Mouse (Mus musculus): ENCODE results near the gene Kbtbd8.

Kbtbd8 gene

DNA sequence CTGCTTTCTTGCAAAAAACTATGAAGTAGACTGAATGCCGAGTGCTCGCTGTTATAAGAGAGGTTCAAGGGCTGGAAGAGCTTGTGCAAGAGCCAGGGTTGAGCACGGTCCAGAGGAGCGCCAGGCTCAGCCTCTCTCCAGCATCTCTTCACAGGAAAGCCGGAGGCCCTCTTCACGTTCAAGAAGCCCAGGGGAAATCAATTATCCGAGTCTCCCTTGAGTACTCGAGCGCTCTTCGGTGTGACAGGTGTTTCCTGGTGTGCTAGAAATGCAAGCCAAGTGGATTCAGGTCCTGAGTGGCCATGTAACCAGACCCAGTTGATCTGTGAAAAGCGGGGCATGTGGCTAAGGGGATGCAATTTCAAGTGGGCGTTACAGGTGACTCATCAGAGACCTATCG, at the start of gene Kbtbd8:
Gene Kbtbd8 (plus strand): TSS at position 295 of the 400 bp plus-strand sequence.
- peak in 1 of 2 experiments; percentile 11 for DNase-seq (ENCODE audit: low spot score in 2 of 2)

DNA sequence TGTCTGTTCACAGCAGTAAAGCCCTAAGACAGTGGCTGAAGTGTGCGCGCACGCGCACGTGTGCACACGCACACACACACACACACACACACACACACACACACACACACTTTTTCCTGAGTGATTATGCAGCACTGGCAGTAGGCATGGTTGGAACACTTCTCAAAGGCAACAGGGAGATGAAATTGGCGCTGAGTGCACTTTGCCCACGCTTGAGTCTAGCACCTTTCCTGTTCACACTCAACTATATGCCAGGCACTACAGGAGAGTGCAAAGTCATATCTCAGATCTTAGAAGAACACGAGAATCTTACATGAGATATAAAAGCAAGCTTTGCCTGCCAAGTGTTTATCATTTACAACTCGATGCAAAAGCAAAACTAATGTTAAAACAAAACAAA, 47.3 kb upstream of the Kbtbd8 start:
- DNase-seq (ENCODE audit: low spot score in 2 of 2): no peak

DNA sequence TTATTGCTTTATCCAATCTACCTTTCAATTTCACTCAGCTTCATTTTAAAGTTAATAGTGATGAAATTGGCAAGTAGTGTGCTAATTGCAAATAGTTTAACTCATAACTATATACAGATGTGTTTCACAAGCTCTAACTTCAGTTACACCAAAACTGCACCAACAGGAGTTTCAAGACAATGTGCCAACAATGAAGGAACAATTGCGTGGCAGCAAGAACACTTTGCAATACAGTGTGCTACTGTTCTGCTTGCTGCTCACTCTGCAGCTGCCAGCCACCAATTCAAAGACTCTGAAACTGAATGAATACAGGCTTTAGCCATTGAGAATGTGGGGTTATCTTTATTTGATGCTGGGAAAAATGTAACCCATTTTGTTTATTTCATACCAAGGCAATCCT, 31.8 kb upstream of the Kbtbd8 start:
- DNase-seq (ENCODE audit: low spot score in 2 of 2): no peak

DNA sequence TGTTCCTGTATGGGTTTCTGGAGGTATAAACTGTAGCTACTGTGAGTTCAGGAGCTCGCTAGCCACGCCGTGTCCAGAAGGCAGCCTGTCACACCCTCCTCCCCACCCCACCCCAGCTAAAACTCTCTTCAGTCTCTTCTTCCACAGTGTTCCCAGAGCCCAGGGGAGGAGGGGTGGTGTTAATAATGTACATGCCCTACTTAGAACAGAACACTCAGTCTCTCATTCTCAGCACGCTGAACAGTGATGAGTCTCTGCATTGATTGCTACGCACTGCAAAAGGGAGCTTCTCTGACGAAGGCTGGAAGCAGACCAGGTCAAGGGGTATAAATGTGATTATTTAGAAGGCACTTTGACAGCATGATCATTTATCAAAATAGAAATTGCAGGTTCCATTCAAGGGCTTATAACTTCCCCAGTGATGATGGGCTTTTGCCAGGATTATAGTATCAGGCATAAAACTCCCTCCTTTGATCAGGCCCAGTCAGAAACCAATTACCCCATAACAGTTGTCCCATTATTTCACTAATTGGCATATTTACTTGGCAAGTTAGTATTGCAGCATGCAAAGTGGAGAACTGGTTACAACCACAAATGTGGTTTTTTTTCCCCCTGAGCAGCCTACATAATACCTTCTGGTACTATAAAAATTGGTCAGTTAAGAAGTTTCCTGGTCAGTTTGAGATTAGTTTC, 29.7 kb upstream of the Kbtbd8 start:
- DNase-seq (ENCODE audit: low spot score in 2 of 2): no peak

DNA sequence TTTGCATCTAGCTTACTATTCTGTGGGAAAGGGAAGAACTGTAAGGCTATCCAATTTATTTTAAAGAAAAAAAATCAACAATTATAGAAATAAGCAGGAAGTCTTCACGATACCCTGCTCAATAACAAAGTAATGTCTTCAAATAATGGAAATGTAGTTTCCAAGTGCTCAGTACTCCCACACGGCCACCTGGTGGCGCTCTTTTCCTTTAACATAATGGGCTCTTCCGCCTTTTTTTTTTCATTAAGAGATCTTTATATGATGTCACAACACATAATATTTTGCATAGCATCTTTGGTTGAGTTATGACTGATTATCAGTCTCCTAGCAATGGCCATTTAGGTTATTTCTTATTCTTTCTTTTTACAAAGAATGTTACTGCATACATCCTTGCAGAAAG, 29.0 kb upstream of the Kbtbd8 start:
- DNase-seq (ENCODE audit: low spot score in 2 of 2): no peak

DNA sequence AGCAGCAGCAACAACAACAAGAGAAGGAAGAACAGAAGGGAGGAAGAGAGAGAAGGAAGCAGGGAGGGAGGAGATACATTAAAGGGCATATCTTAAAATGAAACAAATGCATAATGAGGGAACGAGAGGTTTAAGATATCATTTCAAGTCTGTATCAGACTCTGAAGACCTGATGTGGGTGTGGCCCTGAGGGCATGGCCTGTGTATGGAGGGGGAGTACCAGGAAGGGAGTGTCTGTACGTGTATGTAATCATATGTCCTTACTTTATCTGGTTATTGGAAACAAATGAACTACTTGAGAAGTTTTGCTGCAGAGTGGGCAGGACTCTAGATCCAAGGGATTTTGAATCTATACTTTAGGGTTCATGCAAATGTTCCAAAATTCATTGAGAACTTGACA, 22.3 kb upstream of the Kbtbd8 start:
- DNase-seq (ENCODE audit: low spot score in 2 of 2): no peak

DNA sequence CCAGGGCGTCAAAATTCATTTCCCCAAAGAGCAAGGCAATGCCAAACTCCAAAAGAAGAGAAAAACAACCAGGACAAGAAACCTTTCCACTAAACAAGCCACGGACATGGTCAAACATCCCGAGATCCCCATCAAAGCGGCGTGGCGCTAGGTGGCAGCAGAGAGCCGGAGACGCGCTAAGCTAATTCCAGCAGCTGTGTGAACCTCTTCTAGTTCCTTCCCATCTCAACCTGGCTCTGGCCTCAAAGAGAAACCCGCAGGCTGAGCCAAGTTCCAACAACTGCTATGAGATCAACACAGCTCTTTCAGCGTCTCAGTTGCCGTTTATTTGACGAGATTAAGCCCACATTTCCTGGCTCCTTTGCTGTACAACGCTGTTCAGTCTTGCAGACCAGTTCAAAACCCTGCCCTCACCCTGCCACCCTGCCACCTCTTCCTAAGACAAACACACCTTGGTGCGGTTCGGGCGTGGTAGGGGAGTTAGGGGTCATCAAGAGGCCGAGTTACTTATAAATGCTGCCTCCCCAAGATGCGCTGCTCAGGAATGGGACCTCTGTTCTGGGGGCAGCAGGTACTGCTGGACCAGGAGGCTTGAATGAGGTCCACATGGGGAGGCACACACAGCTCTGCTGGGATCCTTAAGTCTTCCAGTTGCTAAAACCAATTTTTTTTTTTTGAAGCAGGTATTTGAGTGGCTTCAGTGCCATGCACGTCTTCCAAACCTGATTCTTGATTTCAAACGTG, 18.5 kb upstream of the Kbtbd8 start:
- DNase-seq (ENCODE audit: low spot score in 2 of 2): peak; percentile 52 to 85

DNA sequence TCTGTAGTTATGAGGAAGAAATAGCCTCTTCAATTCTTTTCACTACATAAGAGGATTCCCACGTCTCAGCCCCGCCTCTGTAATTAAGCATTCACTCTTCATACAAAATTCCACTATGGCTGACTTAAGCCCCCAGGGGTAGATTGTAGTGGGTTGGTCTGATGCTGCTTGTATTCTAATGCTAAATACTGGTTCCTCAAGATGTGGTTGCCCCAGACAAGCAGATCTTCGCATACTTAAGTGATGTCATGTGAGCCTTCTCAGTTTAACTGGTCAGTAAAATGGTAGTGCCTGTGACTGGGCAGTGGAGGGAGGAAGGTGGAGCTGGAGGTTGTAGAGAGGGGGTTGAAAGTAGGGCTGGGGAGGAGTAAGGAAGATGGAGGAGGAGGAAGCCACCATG, 13.3 kb upstream of the Kbtbd8 start:
- no peak for DNase-seq (ENCODE audit: low spot score in 2 of 2)

DNA sequence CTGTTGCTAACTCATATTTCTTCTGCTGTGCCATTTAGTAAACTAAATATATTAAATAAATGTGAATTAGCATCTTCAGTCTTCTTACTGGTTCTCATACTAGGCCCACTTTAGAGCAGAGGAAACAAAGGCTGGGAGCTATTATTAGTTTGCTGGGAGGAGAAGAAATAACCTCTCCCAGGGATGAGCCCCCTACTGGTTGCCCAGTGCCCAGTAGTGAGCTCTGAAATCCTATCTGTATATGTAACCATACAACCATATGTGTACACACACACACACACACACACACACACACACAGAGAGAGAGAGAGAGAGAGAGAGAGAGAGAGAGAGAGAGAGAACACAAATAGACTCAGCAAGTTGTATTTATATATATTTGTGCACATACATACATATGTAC, 8.6 kb upstream of the Kbtbd8 start:
- DNase-seq (ENCODE audit: low spot score in 2 of 2): no peak

DNA sequence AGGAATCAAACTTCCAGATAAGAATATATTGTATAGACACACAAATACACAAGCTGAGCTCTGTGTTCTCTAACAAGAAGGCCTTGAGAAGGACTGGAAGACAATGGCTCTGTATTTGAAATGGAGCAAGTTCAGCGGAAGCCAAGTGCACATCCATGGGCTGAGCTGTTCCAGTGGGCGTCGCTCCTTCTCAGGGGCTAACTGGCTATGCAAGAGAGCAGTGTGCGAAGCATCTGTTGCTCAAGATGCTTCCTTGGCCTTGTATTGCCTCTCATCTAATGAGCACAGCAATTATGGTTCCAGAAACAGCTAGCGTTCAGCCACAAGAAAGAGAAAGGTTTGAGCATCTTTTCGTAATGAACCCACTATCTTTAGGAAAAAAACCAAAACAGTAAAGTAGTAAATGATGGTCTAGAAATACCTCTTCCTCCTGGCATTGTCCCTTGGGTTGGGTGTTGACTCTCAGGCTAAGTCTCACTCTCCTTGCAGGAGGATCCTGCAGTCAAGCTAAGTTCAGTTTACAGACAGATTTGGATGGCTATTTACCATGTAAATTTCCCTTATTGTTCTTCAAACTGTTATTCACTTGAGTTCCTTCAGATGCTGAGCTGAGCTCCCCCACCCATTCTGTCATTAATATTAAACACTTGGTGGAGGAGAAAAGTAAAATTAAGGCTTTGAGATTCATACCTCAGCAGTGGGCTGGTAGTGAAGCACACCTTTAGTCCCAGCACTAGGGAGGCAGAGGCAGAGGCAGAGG, 7.2 kb upstream of the Kbtbd8 start:
- DNase-seq (ENCODE audit: low spot score in 2 of 2): no peak

DNA sequence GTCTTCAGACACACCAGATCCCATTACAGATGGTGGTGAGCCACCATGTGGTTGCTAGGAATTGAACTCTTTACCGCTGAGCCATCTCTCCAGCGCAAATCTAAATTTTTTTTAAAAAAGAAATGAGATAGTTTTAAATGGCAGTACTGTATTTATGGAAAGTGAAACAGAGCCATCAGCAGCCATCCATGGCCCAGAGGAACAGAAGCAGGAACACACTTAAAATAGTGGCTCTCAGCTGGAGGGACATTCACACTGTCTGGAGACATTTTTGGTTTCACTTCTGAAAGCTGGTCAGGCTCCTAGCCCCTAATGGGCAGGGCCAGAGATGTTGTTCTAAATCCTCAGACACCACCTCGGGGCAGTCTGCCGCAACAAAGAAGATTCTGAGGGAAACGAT, 5.0 kb upstream of the Kbtbd8 start:
- no peak for DNase-seq (ENCODE audit: low spot score in 2 of 2)

DNA sequence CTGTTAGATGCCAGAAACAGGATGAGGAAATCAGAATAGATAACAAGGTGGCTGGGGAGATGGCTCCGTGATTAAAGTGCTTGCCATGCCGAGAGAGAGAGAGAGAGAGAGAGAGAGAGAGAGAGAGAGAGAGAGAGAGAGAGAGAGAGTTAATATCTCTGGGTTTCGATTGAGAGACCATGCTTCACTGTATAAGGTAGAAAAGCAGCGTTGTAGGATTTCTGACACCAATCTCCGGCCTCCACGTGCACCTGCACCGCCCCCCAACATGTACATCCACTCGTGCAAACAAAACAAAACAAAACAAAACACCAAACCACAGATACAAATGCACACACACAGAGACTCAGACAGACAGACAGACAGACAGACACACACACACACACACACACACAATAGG, 527 bp upstream of the Kbtbd8 start:
- DNase-seq (ENCODE audit: low spot score in 2 of 2): no peak

DNA sequence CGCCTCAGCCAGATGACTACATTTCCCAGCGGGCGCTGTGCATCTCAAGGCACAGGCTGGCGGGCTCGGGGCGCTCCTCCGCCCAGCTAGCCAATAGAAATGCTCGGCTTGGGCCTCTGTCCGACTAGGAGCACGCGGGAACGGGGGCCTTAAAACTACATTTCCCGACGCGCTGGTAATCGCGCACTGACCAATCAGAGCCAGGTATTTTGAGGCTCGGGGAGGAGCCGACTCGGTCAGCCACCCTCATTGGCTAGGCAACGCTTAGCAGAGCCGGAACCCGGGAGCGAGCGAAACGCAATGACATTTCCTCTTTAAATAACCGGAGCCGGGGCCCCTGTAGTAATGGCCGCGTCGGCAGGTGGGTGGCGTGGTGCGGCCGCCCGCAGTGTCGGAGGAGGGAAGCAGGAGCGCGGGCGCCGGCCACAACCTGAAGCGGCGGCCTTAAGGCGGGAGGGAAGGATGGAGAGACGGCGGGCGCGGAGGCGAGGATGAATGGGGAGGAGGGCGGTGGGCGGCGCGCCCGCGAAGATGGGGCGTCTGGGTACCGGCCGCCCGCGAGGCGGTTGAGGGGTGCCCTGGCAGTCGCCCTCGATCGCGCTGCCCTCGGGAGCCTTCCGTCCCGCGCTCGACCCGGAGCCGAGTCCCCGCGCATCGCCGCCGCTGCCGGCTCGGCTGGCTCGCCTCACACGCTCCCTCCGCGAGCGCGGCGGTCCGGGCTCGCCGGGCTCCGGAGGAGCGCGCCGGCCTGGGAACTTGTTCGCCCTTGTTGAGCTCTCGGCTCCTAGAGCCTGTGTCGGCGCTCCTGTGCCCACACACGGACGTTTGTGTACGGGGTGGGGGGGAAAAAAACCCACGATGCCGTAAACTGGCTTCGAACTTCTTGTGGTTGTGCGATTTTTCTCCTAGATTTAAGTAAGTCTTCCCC, 838 bp downstream of the Kbtbd8 start:
- DNase-seq (ENCODE audit: low spot score in 2 of 2): peak; percentile 90 to 92

DNA sequence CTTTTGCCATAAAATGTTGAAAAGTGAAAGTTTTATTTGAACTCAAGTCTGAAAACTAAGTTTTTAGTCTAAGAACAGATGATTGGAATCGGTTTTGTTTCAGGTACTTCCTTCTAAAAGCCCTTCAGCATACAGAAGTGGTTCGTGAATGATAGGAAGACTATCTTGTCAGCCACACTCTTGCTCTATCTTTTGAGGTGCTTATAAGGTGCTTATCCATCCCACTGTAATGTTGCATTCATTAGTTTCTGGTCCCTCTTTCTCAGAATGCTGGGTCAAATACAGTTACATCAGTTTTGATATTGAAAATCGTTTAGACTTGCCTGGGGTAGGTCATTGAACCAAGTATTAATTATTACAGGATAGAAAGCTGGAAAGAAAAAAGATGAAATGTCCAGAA, 2.3 kb downstream of the Kbtbd8 start:
- no peak for DNase-seq (ENCODE audit: low spot score in 2 of 2)

DNA sequence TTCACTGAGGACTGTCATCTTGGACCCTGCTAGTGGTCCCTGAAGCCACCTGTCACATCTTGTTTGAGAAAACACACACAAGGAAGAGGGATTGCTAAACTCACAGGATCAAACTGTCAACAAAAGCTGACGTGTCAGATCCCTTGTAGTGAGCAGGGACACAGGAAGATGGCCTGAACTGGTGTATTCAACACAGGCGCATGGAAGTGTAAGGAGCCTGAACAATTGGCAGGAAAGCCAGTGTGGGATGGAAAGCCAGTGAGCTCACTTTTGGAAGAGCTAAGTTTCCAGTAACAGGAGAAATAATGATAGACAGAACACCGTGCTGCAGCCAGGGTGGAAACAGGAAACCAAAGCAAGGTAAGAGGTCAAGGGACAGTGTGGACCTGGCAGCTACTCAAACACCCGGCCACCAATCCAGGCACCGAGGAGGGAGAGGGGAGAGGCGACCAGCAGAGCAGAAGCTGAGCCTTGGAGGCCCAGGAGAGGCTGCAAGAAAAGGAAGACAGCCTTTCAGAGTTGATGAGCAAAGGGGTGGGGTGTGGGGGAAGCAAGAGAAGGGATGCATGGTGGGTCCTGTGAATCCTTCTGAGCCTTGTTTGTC, 33.0 kb downstream of the Kbtbd8 start:
- no peak for DNase-seq (ENCODE audit: low spot score in 2 of 2)

DNA sequence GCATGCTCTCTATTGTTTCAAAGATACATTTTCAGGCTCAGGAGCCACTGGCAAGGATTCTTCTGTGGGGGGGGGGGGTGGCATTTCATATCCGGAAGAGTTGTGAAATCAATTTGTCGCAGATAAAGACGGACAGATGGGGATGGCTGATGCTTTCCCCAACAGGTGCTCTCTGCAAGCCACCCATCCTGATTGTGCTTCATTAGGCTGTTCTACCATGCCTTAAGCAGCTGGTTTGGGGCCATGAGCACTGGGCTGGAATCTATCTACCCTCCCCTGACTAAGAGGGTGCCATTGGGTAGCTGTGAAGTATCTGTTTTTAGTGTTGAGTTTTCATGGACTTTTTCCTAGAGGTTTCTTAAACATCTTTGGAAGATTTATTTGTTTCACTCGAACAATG, 33.8 kb downstream of the Kbtbd8 start:
- no peak for DNase-seq (ENCODE audit: low spot score in 2 of 2)

DNA sequence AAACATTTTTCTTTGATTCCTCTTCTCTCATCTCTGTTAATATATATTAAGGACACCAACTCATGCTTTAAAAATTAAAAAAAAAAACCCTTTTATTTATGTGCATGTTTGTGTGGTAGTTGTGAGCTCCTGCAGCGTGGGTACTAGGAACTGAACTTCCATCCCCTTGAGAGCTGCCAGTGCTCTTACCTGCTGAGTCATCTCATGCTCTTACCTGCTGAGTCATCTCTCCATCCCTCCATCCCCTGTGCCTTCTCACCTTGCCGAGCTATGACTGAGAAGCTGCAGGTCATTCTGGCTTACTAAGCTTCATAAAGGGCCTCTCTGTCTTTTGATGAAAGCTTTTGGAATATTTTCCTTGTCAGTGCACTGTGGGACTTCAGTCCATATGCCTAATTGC, 34.5 kb downstream of the Kbtbd8 start:
- no peak for DNase-seq (ENCODE audit: low spot score in 2 of 2)

DNA sequence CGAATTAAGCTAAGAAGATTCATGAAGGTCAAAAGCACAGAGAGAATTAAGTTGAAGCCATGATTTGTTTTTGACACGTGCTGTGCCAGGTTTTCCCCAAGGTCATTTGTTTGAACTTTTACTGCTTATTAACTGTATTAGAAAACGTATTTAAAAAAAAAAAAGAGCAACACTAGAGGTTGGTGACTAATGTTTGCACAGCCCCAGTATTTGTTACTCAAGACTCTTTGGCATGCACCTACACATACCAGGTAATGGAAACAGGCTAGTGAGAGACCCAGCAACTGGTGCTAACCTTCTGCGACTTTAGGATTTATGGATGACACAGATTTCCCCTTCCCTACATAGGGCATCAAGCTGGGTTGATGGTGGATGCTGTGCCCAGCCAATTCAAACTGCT, 46.9 kb downstream of the Kbtbd8 start:
- no peak for DNase-seq (ENCODE audit: low spot score in 2 of 2)

DNA sequence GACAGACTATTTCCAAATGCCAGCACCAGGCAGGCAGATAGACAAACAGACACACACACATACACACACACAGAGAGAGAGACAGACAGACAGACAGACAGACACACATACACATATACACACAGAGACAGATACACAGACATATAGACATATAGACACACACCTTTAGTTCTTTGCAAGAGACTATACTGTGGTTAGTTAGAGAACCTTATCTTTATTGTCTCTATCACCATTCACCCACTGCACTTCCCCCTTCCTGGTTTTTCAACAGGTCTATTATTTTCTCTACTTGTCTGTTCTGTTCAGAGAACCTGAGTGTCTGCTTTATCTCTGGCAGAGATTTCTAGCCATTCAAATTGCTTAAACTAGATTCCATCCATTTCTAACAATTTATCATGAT, 48.6 kb downstream of the Kbtbd8 start:
- no peak for DNase-seq (ENCODE audit: low spot score in 2 of 2)

DNA sequence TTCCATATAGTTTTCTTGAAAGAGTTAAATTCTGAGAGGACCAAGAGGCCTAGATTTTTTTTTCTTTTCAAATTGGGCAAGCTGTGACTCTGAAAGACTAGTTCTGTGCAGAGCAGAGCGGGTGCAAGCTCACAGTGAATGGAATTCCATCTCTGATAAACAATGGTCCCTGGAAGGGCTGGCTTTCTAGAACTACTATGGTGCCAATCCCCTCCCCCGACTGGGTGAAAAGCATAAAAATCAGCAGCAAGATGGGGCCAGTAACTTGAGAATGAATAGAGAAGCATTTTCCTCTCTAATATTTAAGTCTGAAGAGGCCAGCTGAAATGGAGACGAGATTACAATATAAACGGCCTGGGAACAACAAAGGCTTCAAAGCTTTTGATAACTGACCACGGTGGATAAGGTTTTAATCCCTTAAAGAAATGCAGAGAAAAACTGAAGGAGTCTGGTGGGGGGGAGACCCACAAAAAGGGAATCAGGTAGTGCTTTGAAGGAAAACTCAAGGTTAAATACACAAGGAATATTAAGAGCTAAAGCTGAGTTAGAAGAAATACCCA, 50.7 kb downstream of the Kbtbd8 start:
- DNase-seq (ENCODE audit: low spot score in 2 of 2): no peak

DNA sequence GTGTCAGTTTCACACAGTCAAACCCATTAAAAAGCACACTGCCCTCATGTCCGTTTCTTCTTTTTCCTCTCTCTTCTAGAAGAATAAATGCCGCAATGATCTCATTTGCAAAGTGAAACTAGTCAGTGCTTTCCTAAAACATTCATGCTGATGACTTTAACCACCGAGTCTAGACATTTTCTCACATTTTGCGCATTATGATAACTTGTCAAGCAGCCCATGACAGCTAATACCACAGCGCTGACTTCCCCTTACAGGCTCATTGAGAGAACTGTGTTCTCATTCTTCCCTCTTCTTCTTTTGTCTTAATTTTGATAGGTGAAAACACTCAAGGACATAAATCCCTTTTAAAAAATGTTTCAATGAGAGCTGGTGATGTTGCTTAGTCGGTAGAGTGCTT, 52.4 kb downstream of the Kbtbd8 start:
- DNase-seq (ENCODE audit: low spot score in 2 of 2): no peak
